Mouse (Mus musculus) v-Abl transformed pro-B cells (cell line): ENCODE results near the gene Mmp27.

Source experiments
- in situ Hi-C, 2 experiments: fragments of 400-800 bp; cut with MboI; formaldehyde crosslinking; loops; one replicate each; pipeline ENCODE4 v1.15.1; 2025; ENCODE audit not compliant: unreplicated experiment in 2 of 2

The Mmp27 gene

DNA sequence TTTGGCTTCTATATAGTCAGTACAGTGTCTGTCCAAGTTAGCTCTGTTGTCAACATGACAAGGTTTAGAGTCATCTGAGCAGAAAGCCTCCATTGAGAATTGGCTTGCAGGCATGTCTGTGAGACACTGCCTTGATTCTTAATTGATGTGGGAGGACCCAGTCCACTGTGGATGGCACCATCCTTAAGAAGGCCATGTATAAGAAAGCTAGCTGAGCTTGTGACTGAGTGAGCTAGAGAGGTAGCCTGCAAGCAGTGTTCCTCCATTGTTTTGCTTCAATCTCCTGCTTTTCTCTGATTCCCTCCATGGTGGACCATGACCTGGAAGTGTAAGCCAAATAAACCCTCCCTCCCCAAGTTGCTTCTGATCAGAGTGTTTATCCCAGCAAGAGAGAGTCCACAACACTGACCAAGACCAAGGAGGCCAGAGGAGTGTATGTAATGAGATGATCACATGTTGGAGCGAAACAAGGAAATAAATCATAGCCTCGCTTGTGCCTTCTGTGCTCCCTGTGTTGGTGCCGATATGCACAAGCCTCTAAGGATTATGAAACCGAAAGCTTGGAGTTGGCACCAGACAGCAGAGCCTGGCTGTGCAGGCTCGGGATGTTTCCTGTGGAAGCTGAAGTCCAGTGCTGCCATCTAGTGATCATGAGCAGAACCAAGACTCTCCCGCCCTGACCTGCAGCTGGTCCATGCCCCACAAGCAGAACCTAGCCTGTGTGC lies 23.8 kb downstream of the Mmp27 start:
- in situ Hi-C loops: loop anchor here (5.0 to 10.0 kb wide), 8 partner anchors 38 to 378 kb away; partner anchors contain the start of genes Mmp10 (in 1 of the 2) and Mmp8 (in 1 of the 2)

DNA sequence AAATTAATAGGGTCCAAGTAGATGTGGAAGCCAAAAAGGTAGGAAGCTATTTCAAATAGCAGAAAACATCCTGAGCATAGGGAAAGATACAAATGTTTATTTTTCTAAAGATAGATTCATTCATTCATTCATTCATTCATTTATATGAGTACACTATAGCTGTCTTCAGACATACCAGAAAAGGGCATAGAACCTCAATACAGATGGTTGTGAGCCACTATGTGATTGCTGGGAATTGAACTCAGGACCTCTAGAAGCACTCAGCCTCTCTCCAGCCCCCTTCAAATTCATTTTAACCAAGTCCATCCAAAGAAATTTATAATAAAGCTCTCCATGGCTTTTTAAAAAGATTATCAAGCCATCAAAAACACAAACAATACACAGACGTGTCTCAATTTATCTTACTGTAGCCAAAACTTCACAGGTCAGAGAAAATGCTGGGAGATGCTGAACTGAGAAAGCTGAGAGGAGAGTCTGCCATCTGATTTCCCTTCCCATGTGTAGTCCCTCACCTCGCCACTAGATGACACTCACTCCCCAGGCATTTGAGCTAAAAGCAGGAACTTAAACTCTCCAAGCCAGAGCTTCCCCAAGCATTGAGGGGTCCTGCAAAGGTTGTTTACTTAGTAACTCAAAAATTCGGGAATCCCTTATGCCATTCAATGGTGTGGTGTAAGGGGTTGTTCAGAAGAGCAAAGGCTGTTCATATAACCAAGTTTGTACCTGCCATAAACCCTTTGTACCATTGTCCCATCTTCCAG lies 32.0 kb downstream of the Mmp27 start:
- in situ Hi-C loops: loop anchor here (5.0 to 25.0 kb wide), 10 partner anchors 104 to 1362 kb away; no protein-coding TSS in a partner anchor

DNA sequence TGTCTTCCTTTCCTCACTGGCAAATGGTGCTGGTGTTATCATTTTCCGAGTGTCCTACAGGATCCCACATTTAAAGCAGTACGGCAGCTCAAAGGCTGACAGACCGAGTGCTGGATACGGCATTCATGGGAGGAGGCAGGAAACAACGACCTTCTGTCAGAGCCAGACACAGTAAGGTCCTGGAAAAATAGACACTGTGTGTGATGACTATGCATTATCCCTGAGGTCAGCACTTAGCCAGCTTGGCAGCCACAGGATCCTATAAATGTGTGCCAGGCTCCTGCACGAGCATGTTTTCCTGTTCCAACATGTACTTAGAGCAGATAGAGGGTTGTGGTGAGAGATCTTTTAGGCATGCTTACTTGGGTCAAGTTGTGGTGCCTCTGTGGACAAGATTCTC lies 32.8 kb downstream of the Mmp27 start:
- in situ Hi-C loops: loop anchor here (5.0 to 25.0 kb wide), 10 partner anchors 103 to 1361 kb away; no protein-coding TSS in a partner anchor

DNA sequence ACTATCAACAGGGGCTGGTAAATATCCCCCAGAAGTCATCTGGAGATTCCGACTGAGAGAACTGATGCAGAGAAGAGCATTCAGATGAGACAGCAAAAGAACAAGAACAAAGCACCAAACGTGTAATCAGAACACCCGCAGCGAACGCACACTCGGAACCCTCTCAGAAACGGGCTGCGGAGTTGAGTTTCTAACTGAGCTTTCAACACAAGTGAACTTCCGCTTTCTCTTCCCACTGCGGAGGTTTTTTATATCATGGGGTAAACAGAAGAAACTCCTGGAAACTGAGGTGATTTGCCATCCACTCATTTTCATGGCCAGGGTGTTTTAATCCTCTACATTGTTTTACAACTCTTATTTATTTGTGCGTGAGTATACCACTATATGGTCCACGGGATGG lies 34.4 kb downstream of the Mmp27 start:
- in situ Hi-C loops: loop anchor here (10.0 to 25.0 kb wide), 4 partner anchors 609 to 1359 kb away; no protein-coding TSS in a partner anchor

DNA sequence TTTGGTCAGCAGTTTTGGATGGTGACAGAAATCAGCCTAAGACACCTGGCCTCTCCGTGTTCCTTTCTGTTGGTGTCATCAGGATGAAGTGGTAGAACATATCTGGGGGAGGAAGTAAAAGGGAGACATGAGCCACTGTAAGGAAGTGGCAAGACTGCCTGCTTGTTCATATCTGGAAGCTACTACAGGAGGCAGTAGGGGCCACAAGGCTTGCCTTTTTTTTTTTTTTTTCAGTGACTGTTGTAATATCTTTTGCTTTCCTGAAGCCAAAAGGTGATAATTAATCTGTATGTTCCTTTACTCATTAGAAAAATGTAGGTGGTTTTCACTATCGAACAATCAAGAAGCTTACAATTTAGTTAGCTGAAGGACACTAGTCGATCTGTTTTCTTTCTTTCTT lies 51.4 kb downstream of the Mmp27 start:
- in situ Hi-C loops: loop anchor here (10.0 to 25.0 kb wide), 2 partner anchors 582 to 965 kb away; no protein-coding TSS in a partner anchor

DNA sequence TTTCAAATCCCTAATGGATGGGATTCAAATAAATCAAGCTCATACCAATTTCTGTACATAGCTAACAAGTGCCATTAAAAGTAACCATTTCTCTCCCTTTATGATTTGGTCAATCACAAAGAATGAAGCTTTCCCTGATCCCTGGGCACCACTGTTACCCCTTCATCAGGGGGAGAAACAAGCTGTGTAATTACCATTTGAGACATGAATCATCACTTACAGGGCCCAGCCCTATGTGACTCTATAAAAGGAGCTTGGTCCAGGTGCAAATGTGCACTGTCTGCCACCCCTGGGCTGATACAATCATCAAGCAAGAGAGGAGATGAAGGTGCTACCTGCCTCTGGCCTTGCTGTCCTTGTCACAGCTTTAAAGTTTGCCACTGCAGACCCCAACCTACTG lies 56.7 kb downstream of the Mmp27 start, which contains the start of gene Mmp20:
Gene Mmp20, plus strand, starts transcription at position 301 of the 400 bp plus-strand sequence.
- in situ Hi-C loops: loop anchor here in 1 of 2 experiments (10.0 to 25.0 kb wide), 2 partner anchors 577 to 1734 kb away; no protein-coding TSS in a partner anchor
